Mouse (Mus musculus) forebrain, embryonic 14.5 days (tissue): Measurements from ENCODE around the gene Dusp12. TPM values are rescaled to one million over a fixed set of nuclear protein-coding genes. Genes with fewer than 3 reads are reported as not detected.

ENCODE experiments used
- ATAC-seq: fragments of 200-750 bp; cut with Nextera tagmentation; 2 replicates; pipeline ENCODE4 v1.8.0; 2017; ENCODE audit warnings: mild to moderate bottlenecking, moderate library complexity
- DNase-seq: peaks from one replicate; pipeline ENCODE4 v3.0.0-alpha.2; 2015; ENCODE audit warnings: low spot score
- H3K27ac ChIP-seq: fragments of 300-500 bp; sonication (generic); 2 replicates; pipeline ENCODE4 v1.5.1; 2014; ENCODE audit warnings: low read depth, mild to moderate bottlenecking, control low read depth, low read length, moderate library complexity
- H3K27me3 ChIP-seq: fragments of 300-500 bp; sonication (generic); replicated peaks from 2 replicates; pipeline ENCODE4 v1.6.1; 2014; ENCODE audit warnings: low read length, control low read depth, mixed read lengths; ENCODE audit not compliant: control insufficient read depth, insufficient read depth
- H3K36me3 ChIP-seq: fragments of 300-500 bp; sonication (generic); 2 replicates; pipeline ENCODE4 v1.6.1; 2014; ENCODE audit warnings: low read length, control low read depth; ENCODE audit not compliant: control insufficient read depth, insufficient read depth
- H3K4me1 ChIP-seq: fragments of 300-500 bp; sonication (generic); 2 replicates; pipeline ENCODE4 v1.6.1; 2014; ENCODE audit warnings: antibody characterized with exemption, low read length, control low read depth; ENCODE audit not compliant: control insufficient read depth, insufficient read depth
- H3K4me2 ChIP-seq: fragments of 300-500 bp; sonication (generic); 2 replicates; pipeline ENCODE4 v1.6.1; 2014; ENCODE audit warnings: mild to moderate bottlenecking, control low read depth, low read length
- H3K4me3 ChIP-seq: fragments of 300-500 bp; sonication (generic); 2 replicates; pipeline ENCODE4 v1.5.1; 2014; ENCODE audit warnings: low read depth, low read length, control low read depth
- H3K9ac ChIP-seq: fragments of 300-500 bp; sonication (generic); 2 replicates; pipeline ENCODE4 v1.6.1; 2014; ENCODE audit warnings: mild to moderate bottlenecking, low read length, control low read depth, moderate library complexity
- H3K9me3 ChIP-seq: fragments of 300-500 bp; sonication (generic); replicated peaks from 2 replicates; pipeline ENCODE4 v1.6.1; 2016; ENCODE audit warnings: low read length, control low read depth, mixed read lengths; ENCODE audit not compliant: control insufficient read depth
- WGBS: fragments of 180-500 bp; shearing (Covaris S2); extraction: QIAGEN DNeasy Blood & Tissue Kit; methylation state at CpG from one replicate; pipeline ENCODE4 v1.1.7; 2014; 5-methylcytosine and 5-hydroxymethylcytosine counted together
- polyA plus RNA-seq: library from polyadenylated mRNA; unstranded; fragments of >200 nt; fragmentation: Nextera tagmentation; extraction: Ambion mirVana; gene quantifications from 2 replicates; pipeline ENCODE4 v1.2.1, GENCODE M21; 2014

The Dusp12 gene
- polyA plus RNA-seq, 1 experiment from 2014 or later: 36.8 TPM

GRCm38 (mm10) chr1:170861671-170862434 is 23.5 kb downstream of the Dusp12 start:
- peaks cover 2% of the 10 kb centered on the region for H3K4me1 ChIP-seq
- H3K27me3 ChIP-seq: no peaks in the 10 kb centered on the region
- H3K9ac ChIP-seq: no peak overlapping the region
- H3K36me3 ChIP-seq: no peaks in the 10 kb centered on the region
- no peak overlapping the region for H3K4me3 ChIP-seq
- H3K27ac ChIP-seq: no peak overlapping the region
- no peaks in the 10 kb centered on the region for H3K9me3 ChIP-seq
- WGBS: 83% methylated on average over 13 of the region's 13 CpGs
- H3K4me2 ChIP-seq: no peak overlapping the region
- DNase-seq: no peak
- no peak for ATAC-seq

- H3K36me3 ChIP-seq: no peaks in the 10 kb centered on the region
- no peaks in the 10 kb centered on the region for H3K27me3 ChIP-seq
- H3K4me3 ChIP-seq: no peak overlapping the region
- H3K27ac ChIP-seq: no peak overlapping the region
- no peaks in the 10 kb centered on the region for H3K4me1 ChIP-seq
- DNase-seq (no peak), ATAC-seq (no peak)
- H3K9ac ChIP-seq: no peak overlapping the region
- WGBS: 65% methylated on average over 2 of the region's 2 CpGs
- no peaks in the 10 kb centered on the region for H3K9me3 ChIP-seq
- no peak overlapping the region for H3K4me2 ChIP-seq
These were observed 26.5 kb downstream of the Dusp12 start for GRCm38 (mm10) chr1:170858872-170859271.

- no peak for DNase-seq
These were observed 28.0 kb downstream of the Dusp12 start for GRCm38 (mm10) chr1:170857369-170857768.

GRCm38 (mm10) chr1:170855056-170855760 is 30.1 kb downstream of the Dusp12 start:
- no peak for DNase-seq
- Histone ChIP-seq H3K4me1 (no peaks in the 10 kb centered on the region), H3K27me3 (no peaks in the 10 kb centered on the region), H3K9me3 (no peaks in the 10 kb centered on the region), H3K9ac (no peak overlapping the region), H3K4me3 (no peak overlapping the region), H3K4me2 (no peak overlapping the region), H3K36me3 (0 out of 2 replicates have a peak, but pooled peaks cover 2% of the 10 kb centered on the region), H3K27ac (no peak overlapping the region)
- WGBS: 85% methylated on average over 13 of the region's 13 CpGs
- ATAC-seq: no peak

More at GRCm38 (mm10) chr1:170857369-170857768, 28.0 kb downstream of the Dusp12 start:
- Histone ChIP-seq H3K9ac (no peak overlapping the region), H3K4me3 (no peak overlapping the region), H3K27ac (no peak overlapping the region), H3K36me3 (0 out of 2 replicates have a peak, but pooled peaks cover 2% of the 10 kb centered on the region), H3K4me2 (no peak overlapping the region), H3K27me3 (no peaks in the 10 kb centered on the region), H3K9me3 (no peaks in the 10 kb centered on the region), H3K4me1 (no peaks in the 10 kb centered on the region)
- ATAC-seq: no peak
- 75% methylated on average over 2 of the region's 2 CpGs for WGBS

- DNase-seq (no peak), ATAC-seq (no peak)
- Histone ChIP-seq H3K9ac (no peak overlapping the region), H3K27me3 (no peaks in the 10 kb centered on the region), H3K4me1 (no peaks in the 10 kb centered on the region), H3K4me2 (no peak overlapping the region), H3K4me3 (no peak overlapping the region), H3K27ac (no peak overlapping the region), H3K36me3 (0 out of 2 replicates have a peak, but pooled peaks cover 2% of the 10 kb centered on the region), H3K9me3 (no peaks in the 10 kb centered on the region)
- WGBS: 98% methylated on average over 3 of the region's 3 CpGs
These were observed 31.7 kb downstream of the Dusp12 start for GRCm38 (mm10) chr1:170853604-170854003.

GRCm38 (mm10) chr1:170850637-170851624 is 34.4 kb downstream of the Dusp12 start:
- DNase-seq (no peak), ATAC-seq (no peak)
- Histone ChIP-seq H3K27ac (no peak overlapping the region), H3K9ac (no peak overlapping the region), H3K4me2 (no peak overlapping the region), H3K4me3 (no peak overlapping the region), H3K36me3 (peaks cover 9% of the 10 kb centered on the region; the same call in 1 of the 2 replicates), H3K9me3 (no peaks in the 10 kb centered on the region), H3K4me1 (no peaks in the 10 kb centered on the region), H3K27me3 (no peaks in the 10 kb centered on the region)
- WGBS: 93% methylated on average over 23 of the region's 23 CpGs

- no peak overlapping the region for H3K4me3 ChIP-seq
- H3K36me3 ChIP-seq: peaks cover 9% of the 10 kb centered on the region; the same call in 1 of the 2 replicates
- DNase-seq (no peak), ATAC-seq (no peak)
- no peaks in the 10 kb centered on the region for H3K4me1 ChIP-seq
- H3K9ac ChIP-seq: no peak overlapping the region
- no peaks in the 10 kb centered on the region for H3K27me3 ChIP-seq
- 100% methylated on average over 2 of the region's 2 CpGs for WGBS
- no peak overlapping the region for H3K27ac ChIP-seq
- no peak overlapping the region for H3K4me2 ChIP-seq
- no peaks in the 10 kb centered on the region for H3K9me3 ChIP-seq
These were observed 35.3 kb downstream of the Dusp12 start for GRCm38 (mm10) chr1:170850007-170850406.

- H3K27me3 ChIP-seq: no peaks in the 10 kb centered on the region
- H3K27ac ChIP-seq: no peak overlapping the region
- peaks cover 9% of the 10 kb centered on the region; the same call in 1 of the 2 replicates for H3K36me3 ChIP-seq
- ATAC-seq (no peak), DNase-seq (no peak)
- no peak overlapping the region for H3K4me2 ChIP-seq
- no peak overlapping the region for H3K4me3 ChIP-seq
- no peaks in the 10 kb centered on the region for H3K4me1 ChIP-seq
- no peaks in the 10 kb centered on the region for H3K9me3 ChIP-seq
- no peak overlapping the region for H3K9ac ChIP-seq
- WGBS: 56% methylated on average over 10 of the region's 10 CpGs
These were observed 39.7 kb downstream of the Dusp12 start for GRCm38 (mm10) chr1:170845448-170846307.
